Mouse (Mus musculus) liver, postnatal 0 days (tissue): ENCODE data around the gene Fbxo41. TPM values are rescaled to one million over a fixed set of nuclear protein-coding genes. Genes with fewer than 3 reads are reported as not detected.

ENCODE experiments used
- ATAC-seq: fragments of 200-750 bp; cut with Nextera tagmentation; 2 replicates; pipeline ENCODE4 v1.8.0; 2017; ENCODE audit warnings: mild to moderate bottlenecking, moderate library complexity
- DNase-seq: peaks from one replicate; pipeline ENCODE4 v3.0.0-alpha.2; 2016
- H3K27ac ChIP-seq: fragments of 300-500 bp; sonication (generic); 2 replicates; pipeline ENCODE4 v1.5.1; 2014; ENCODE audit warnings: antibody characterized with exemption, moderate library complexity, mild to moderate bottlenecking, low read depth
- H3K27me3 ChIP-seq: fragments of 300-500 bp; sonication (generic); 2 replicates; pipeline ENCODE4 v1.6.1; 2014; ENCODE audit warnings: low read length, control low read depth, mixed read lengths; ENCODE audit not compliant: insufficient read depth
- H3K36me3 ChIP-seq: fragments of 300-500 bp; sonication (generic); replicated peaks from 2 replicates; pipeline ENCODE4 v1.6.1; 2014; ENCODE audit warnings: mild to moderate bottlenecking, control low read depth, low read length, moderate library complexity, mixed read lengths; ENCODE audit not compliant: insufficient read depth
- H3K4me1 ChIP-seq: fragments of 300-500 bp; sonication (generic); 2 replicates; pipeline ENCODE4 v1.6.1; 2014; ENCODE audit warnings: antibody characterized with exemption, mild to moderate bottlenecking, control low read depth; ENCODE audit not compliant: insufficient read depth
- H3K4me2 ChIP-seq: fragments of 300-500 bp; sonication (generic); 2 replicates; pipeline ENCODE4 v1.6.1; 2014; ENCODE audit warnings: low read depth, mild to moderate bottlenecking, low read length, moderate library complexity, mixed read lengths
- H3K4me3 ChIP-seq: fragments of 300-500 bp; sonication (generic); 2 replicates; pipeline ENCODE4 v1.5.1; 2014; ENCODE audit warnings: low read depth, low read length
- H3K9ac ChIP-seq: fragments of 300-500 bp; sonication (generic); replicated peaks from 2 replicates; pipeline ENCODE4 v1.6.1; 2014; ENCODE audit warnings: mild to moderate bottlenecking, moderate library complexity
- H3K9me3 ChIP-seq: fragments of 300-500 bp; sonication (generic); 2 replicates; pipeline ENCODE4 v1.6.1; 2016; ENCODE audit warnings: mild to moderate bottlenecking, control low read depth, low read length, mixed read lengths
- CTCF ChIP-seq: sonication (generic); IDR thresholded peaks from 2 replicates; pipeline ENCODE4 v1.5.1; 2016; ENCODE audit warnings: antibody characterized with exemption, low read depth
- EP300 ChIP-seq: IDR thresholded peaks from 2 replicates; pipeline ENCODE4 v1.6.1; 2016; ENCODE audit warnings: antibody characterized with exemption, low read depth, mild to moderate bottlenecking
- WGBS: fragments of 180-500 bp; shearing (Covaris S2); extraction: QIAGEN DNeasy Blood & Tissue Kit; methylation state at CpG from one replicate; pipeline ENCODE4 v1.1.7; 2014; ENCODE audit not compliant: insufficient replicate concordance; 5-methylcytosine and 5-hydroxymethylcytosine counted together
- polyA plus RNA-seq: library from polyadenylated mRNA; unstranded; fragments of >200 nt; fragmentation: Nextera tagmentation; extraction: Ambion mirVana; gene quantifications from 2 replicates; pipeline ENCODE4 v1.2.1, GENCODE M21; 2015

The Fbxo41 gene
- polyA plus RNA-seq, 1 experiment from 2014 or later: not detected

DNA sequence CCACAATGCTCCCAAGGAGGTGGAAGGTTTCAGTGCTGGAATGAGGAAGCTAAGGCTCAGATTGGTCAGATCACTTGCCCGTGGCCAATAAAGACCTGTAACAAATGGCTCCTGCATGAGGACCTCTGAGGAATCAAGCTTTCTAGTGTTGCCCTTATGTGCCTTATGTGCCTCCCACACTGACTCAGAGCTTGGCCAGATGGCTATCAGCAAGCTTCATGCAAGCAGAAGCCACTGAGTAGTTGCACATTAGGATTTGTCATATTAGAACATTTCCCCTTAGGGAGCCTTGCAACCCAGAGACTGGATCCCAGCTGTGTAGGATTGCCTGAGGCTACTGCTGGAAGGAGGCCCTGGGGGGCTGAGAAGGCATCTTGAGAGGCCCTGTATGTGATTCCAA, 2.4 kb downstream of the Fbxo41 start:
- H3K9me3 ChIP-seq: no peaks in the 10 kb centered on the region
- H3K9ac ChIP-seq: no peak overlapping the region
- no peak overlapping the region for H3K4me2 ChIP-seq
- ATAC-seq (no peak), DNase-seq (no peak)
- no peak overlapping the region for H3K4me3 ChIP-seq
- peaks cover 7% of the 10 kb centered on the region for H3K4me1 ChIP-seq
- no peak for TF ChIP-seq CTCF
- no peak for TF ChIP-seq EP300
- 50% methylated on average over 1 of the region's 1 CpGs for WGBS
- H3K27ac ChIP-seq: no peak overlapping the region
- no peaks in the 10 kb centered on the region for H3K36me3 ChIP-seq
- peaks cover 26% of the 10 kb centered on the region for H3K27me3 ChIP-seq

DNA sequence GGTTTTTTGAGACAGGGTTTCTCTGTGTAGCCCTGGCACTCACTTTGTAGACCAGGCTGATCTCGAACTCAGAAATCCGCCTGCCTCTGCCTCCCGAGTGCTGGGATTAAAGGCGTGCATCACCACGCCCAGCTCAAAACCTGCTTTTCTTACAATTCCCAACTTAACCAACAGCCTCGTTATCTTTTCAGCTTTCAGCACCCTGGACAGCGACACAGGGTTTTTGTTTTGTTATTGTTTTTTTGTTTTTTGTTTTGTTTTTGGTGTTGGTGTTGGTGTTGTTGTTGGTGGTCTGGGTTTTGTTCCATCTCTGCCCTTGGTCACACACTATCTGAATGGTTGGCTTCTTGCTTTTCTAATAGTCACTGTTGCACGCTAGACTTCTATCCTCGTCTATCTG, 4.6 kb downstream of the Fbxo41 start:
- H3K4me3 ChIP-seq: no peak overlapping the region
- no peak for DNase-seq
- no peak overlapping the region for H3K9ac ChIP-seq
- H3K4me2 ChIP-seq: no peak overlapping the region
- H3K4me1 ChIP-seq: peaks cover 7% of the 10 kb centered on the region
- whole genome bisulfite sequencing: 55% methylated on average over 9 of the region's 9 CpGs
- no peak overlapping the region for H3K27ac ChIP-seq
- peaks cover 15% of the 10 kb centered on the region for H3K27me3 ChIP-seq
- no peaks in the 10 kb centered on the region for H3K9me3 ChIP-seq
- TF ChIP-seq EP300: no peak
- ATAC-seq: no peak
- H3K36me3 ChIP-seq: no peaks in the 10 kb centered on the region

DNA sequence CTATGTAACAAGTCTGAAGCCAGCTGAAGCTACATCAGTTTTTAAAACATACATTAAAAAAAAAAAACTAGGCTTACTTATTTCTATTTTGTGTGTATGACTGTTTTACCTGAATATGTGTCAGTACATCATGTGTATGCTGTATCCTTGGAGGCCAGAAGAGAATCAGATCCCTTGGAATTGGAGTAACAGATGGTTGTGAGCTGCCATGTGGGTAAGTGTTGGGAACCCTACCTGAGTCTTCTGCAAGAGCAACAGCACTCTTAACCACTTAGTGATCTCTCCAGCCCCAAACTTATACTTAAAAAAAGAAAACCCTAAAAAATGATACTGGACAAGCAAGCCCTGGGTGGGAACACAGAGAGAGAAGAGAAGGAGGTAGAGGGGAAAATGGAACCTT, 5.8 kb downstream of the Fbxo41 start:
- TF ChIP-seq EP300 (no peak), CTCF (no peak)
- no peaks in the 10 kb centered on the region for H3K9me3 ChIP-seq
- no peak overlapping the region for H3K4me3 ChIP-seq
- ATAC-seq: no peak
- no peak overlapping the region for H3K4me2 ChIP-seq
- no peak overlapping the region for H3K27ac ChIP-seq
- H3K36me3 ChIP-seq: no peaks in the 10 kb centered on the region
- peaks cover 3% of the 10 kb centered on the region for H3K27me3 ChIP-seq
- DNase-seq: no peak
- no peaks in the 10 kb centered on the region for H3K4me1 ChIP-seq
- H3K9ac ChIP-seq: no peak overlapping the region

DNA sequence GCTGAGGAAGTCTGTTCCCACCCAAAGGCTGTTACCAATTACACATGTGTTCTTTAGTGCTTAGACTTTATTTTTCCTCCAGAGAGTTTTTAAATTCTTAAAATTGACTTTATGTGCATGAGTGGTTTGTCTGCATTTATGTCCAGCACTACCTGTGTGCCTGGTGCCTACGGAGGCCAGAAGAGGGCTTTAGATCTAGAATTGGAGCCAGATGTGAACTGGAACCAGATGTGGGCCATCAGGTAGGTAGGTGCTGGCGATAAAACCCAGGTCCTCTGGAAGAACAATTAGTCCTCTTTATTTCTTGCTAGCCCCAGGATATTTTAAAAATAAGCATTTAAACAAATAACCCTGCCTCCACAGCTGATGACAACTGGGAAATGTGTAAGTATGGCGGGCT, 11.2 kb downstream of the Fbxo41 start:
- H3K9ac ChIP-seq: no peak overlapping the region
- ATAC-seq (no peak), DNase-seq (no peak)
- TF ChIP-seq CTCF: no peak
- TF ChIP-seq EP300: no peak
- no peaks in the 10 kb centered on the region for H3K4me1 ChIP-seq
- H3K27ac ChIP-seq: no peak overlapping the region
- no peaks in the 10 kb centered on the region for H3K36me3 ChIP-seq
- 76% methylated on average over 3 of the region's 3 CpGs for WGBS
- H3K4me2 ChIP-seq: no peak overlapping the region
- no peaks in the 10 kb centered on the region for H3K27me3 ChIP-seq
- H3K4me3 ChIP-seq: no peak overlapping the region
- no peaks in the 10 kb centered on the region for H3K9me3 ChIP-seq

DNA sequence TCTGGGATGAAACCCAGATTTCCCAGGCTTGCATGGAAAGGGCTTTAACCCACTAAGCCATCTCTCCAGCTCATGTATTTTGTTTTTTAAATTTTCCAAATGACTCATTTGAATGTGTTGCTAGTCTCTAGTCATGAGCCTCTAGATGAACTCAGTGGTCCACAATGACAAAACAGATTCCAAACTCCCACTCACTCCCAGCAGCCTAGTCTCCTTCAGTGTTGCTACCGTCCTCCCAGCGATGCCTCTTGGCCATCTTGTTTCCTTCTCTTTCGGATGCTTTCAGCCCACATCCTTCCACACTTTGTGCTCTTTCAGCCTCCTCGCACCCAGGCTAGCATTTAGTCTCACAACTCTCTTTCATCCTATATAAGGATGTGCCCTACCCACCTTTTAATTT, 12.5 kb downstream of the Fbxo41 start:
- H3K4me2 ChIP-seq: no peak overlapping the region
- 76% methylated on average over 4 of the region's 4 CpGs for WGBS

DNA sequence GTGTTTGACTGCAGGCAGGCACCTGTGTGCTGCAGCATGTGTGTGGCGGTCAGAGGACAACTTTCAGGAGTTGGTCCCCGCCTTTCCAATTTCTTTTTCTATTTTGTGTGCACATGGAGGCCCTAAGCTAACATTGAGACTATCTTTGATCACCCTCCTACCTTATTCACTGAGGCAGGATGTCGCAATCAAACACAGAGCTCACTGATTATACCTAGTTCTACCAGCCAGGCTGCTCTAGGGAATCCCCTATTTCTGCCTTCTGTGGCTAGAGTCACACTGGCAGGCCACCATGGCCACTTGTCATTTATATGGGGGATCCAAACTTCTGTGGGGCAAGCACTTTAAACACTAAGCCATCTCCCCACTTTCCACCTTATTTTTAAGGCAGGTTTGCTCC, 13.1 kb downstream of the Fbxo41 start:
- DNase-seq: no peak
- Histone ChIP-seq H3K27me3 (peaks cover 5% of the 10 kb centered on the region), H3K9ac (no peak overlapping the region), H3K27ac (no peak overlapping the region), H3K4me3 (no peak overlapping the region), H3K4me2 (no peak overlapping the region), H3K9me3 (no peaks in the 10 kb centered on the region), H3K36me3 (no peaks in the 10 kb centered on the region), H3K4me1 (no peaks in the 10 kb centered on the region)
- TF ChIP-seq CTCF (no peak), EP300 (no peak)
- 52% methylated on average over 3 of the region's 3 CpGs for WGBS
- ATAC-seq: no peak

More for the DNA sequence above, 12.5 kb downstream of the Fbxo41 start:
- Histone ChIP-seq H3K4me3 (no peak overlapping the region), H3K36me3 (no peaks in the 10 kb centered on the region), H3K9me3 (no peaks in the 10 kb centered on the region), H3K27me3 (0 out of 2 replicates have a peak, but pooled peaks cover under 1% of the 10 kb centered on the region), H3K9ac (no peak overlapping the region), H3K4me1 (no peaks in the 10 kb centered on the region), H3K27ac (no peak overlapping the region)
- DNase-seq: no peak
- TF ChIP-seq EP300 (no peak), CTCF (no peak)
- ATAC-seq: no peak

DNA sequence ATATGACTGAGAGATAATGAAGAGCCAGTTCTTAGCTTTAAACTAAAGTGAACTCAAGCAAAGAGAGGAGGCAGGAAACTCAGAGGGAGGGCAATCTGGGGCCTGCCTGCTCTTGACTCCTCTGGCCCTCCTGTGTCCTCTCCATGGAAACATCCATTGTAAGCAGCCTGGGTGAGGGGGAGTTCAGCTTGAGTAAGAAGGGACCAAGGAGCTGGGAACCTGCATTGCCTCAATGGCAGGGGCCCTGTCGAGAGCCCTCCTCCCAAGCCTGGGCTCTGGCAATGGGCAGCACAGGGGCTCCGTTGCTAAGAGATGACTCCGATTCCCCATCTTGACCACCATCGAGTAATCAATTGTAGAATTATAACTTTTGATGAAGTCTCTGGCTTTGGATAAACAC, 14.3 kb downstream of the Fbxo41 start:
- H3K9me3 ChIP-seq: no peaks in the 10 kb centered on the region
- 74% methylated on average over 4 of the region's 4 CpGs for WGBS
- H3K27ac ChIP-seq: no peak overlapping the region
- ATAC-seq: no peak
- no peaks in the 10 kb centered on the region for H3K4me1 ChIP-seq
- no peak overlapping the region for H3K4me2 ChIP-seq
- H3K36me3 ChIP-seq: no peaks in the 10 kb centered on the region
- peaks cover 17% of the 10 kb centered on the region for H3K27me3 ChIP-seq
- no peak overlapping the region for H3K4me3 ChIP-seq
- TF ChIP-seq EP300 (no peak), CTCF (no peak)
- H3K9ac ChIP-seq: no peak overlapping the region
- no peak for DNase-seq
